Mouse (Mus musculus): ENCODE measurements around the gene Trp53rkb.
"Not testable (repeated sequence)": the region's sequence is repeated elsewhere in the genome, so short reads cannot be mapped to it uniquely, and the experiment has no call there.

The Trp53rkb gene

DNA sequence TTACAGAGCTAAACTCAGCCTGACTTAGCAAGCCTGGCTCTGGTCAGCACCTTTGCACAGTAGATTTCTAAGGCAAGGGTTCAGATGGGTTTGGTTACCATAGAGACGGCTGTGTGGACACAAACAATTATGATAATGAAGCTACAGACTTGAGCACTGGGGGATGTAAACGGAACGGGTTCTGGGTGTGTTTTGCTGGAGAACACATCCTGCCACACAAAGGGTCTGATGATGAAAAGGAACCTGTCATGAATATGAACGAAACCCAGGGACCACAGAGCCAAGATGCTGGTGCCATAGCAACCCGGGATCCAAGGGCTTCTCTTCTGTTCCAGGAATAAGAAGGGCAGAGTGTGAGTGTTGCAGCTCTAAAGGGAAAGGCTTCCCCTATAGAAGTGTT is at the start of gene Trp53rkb:
Gene Trp53rkb (plus strand): TSS at position 177 of the 400 bp plus-strand sequence.
- DNase-seq (ENCODE audit: low spot score) = no peak

DNA sequence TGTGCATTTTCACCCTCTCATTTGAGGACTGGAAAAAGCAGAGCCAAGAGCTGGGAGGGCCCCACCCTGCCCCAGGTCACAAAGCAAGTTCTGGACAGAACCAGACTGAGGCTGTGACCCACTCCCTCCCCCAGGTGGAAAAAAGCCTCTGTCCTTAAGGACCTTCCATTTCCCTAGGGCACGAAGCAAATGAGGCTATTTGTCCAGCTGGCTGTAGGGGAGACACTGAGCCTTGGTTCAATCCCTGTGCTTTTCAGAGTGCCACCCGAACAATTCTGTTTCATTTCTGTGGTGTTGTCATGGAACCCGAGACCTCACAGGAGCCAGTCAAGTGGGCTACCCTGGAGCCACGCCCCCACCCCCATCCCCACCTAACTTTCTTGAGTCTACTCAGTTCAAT is 48.8 kb upstream of the Trp53rkb start:
- no peak for DNase-seq (ENCODE audit: low spot score)

DNA sequence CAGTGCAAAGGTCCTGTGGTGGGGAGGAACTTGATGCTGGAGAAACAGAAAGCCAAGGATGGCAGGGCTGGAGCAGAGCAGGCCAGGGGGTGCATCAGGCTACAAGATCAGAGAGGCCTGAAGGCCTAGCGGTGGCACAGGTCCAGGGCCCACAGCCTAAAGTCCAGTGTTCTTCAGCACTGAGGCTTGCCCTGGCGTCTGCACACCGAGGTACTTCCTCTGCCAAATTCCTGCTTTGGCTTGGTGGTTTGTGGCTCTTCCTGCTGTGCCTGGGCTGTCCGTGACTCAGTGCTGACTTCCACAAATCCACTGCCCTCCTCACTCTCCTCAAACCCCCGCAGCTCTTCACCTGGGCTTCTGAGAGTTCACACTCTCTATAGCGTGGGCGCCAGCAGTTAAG is 47.9 kb upstream of the Trp53rkb start:
- no peak for DNase-seq (ENCODE audit: low spot score)

DNA sequence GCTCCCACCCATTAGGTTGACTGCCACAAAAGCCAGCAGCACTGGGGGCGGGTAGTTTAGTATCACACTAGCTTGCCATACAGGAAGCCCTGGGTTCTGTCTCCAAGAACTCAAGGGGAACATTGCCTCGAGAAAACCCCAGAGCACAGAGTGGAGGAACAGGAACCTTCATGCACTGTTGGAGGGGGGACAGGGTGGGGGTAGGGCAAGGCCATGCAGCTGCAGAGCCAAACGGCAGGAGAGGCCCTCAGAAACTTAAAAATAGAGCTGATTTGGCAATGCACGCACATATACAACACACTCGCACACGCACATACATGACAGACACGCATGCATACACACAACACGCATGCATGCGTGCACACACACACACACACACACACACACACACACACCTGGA is 46.5 kb upstream of the Trp53rkb start:
- DNase-seq (ENCODE audit: low spot score) = no peak

DNA sequence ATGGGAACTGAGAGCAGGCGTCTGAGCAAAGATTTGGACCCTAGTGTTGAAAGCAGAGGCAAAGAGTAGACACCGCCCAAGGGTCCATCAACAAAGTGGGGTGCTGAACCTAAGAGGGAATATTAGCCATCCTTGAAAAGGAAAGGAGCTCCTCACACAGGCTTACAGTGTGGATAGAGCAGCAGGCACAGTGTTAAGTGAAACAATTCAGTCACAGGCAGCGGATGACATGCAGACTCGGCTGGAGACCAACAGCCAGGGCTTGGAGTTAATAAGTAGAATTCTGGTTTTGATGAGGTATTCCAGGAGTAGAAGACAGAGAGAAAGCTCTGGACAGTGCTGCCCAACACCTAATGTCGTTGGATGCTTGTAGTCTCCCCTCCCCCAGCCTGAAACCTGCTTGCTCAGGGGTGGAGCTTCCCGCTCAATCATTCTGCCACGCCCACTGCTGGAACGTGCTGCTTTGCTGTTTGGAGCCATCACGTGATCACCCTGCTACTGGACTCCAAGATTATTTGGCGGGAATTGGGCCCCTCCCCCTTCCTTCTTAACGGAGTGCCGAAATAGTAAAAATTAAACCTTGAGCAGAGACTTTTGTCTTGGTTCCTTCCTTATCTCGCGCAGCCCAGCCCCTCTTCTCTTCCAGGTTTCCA is 45.9 kb upstream of the Trp53rkb start:
- not testable (repeated sequence) for DNase-seq (ENCODE audit: low spot score)

DNA sequence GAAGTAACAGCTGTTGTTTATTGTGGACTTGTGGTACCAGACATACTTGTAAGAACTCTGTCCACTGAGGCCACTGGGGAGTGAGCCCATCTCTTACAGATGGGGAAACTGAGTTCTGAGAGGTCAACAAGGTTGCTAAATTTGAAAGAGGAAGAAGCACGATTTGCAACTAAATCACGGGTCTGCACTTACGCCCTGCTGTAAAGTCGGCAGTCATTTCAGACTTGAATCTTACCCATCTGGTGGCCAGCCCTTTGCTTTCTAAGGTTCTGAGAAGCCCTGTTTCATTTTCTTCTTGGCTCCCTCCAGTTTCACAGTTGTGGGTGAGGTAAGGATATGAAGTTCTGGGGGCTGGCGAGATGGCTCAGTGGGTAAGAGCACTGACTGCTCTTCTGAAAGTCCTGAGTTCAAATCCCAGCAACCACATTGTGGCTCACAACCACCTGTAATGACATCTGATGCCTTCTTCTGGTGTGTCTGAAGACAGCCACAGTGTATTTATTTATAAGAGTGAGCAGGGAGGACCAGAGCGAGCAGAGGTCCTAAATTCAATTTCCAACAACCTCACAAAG is 41.6 kb upstream of the Trp53rkb start:
- no peak for DNase-seq (ENCODE audit: low spot score)

DNA sequence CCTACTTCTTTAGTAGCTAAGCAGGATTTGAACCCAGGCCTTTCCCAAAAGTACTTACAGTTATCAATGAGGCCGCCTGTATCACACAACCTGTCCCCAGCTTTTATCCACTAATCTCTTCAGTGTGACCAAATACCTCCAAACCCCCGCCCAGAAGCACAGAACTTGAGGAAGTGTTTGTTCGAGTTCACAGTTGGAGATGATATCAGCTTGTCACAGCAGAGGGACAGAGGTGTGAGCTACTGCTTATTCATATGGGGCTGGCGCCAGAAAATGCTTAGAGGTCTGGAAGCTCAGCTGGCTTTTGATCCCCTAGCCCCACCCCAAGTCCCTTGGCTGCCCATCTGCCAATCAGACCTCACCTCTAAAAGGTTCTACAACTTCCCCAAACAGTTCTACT is 38.1 kb upstream of the Trp53rkb start:
- no peak for DNase-seq (ENCODE audit: low spot score)

DNA sequence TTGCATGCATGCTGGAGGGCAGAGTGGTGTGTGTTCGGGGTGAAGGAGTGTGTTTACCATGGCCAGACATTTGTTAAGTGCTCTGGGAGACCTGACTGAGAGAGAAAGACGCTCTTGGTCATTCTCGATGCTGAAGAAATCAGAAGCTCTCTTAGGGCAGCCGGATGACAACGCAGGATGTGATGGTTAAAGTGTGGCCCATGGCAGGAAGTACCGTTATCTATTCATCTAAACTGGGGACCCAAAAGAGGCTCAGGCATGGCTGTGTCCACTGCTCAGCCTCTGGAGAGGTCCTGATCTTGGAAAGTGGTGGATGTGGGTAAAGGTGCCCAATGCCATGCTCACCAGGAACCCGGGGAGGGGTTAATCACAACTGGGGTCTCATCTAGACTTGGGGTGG is 37.6 kb upstream of the Trp53rkb start:
- no peak for DNase-seq (ENCODE audit: low spot score)

DNA sequence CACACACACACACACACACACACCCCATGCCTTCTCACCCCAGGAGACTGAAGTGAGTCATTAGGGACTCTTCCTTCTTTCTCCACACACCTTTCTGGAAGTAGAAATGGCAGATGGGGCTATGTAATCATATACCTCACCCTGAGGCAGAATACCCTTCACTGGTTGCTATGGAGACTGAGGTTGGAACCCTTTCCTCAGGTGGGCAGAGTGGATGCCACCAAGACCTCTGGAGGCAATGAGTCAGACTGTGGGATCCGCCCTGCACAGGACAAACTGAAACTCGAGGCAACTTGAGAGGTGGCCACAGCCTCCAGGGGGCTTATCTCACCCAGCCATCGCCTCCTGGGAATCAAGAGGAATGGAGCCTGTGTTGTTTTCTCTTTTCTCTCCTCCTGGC is 34.4 kb upstream of the Trp53rkb start:
- no peak for DNase-seq (ENCODE audit: low spot score)

DNA sequence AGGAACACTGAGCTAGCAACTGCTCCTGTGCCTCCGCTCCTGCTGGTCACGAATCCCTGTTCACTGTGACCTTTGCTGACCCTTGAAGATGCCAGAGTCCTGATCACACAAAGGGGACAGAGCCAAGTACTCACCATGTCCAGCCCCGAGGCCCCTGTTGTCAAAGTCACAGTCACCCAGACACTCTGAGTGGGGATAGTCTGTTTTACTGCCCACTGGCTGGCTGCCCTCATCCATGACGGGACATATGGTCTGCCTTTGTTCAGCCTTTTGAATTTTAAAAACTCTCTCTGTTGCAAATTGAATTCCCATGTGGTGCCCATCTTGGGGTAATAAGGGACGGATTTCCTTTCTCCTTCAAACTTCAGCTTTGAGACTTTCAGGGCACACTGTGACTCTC is 28.3 kb upstream of the Trp53rkb start:
- no peak for DNase-seq (ENCODE audit: low spot score)

DNA sequence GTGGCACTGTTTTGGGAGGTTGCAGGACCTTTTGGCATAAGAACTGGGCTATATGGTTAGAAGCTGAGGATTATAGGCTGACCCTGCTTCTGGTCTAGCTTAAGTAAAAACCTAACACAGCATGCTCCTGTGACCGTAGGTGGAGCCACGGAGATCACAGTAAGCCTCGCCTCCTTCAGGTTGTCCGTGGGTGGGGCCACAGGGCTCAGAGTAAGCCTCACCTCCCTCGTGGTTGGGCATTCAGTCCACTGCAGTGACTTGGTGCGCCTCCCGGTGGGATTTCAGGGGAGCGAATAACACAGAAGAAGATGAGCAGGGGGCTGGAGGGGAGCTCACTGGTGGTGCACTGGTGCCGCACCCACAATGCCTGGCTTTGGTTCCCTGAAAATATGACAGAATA is 24.7 kb upstream of the Trp53rkb start:
- DNase-seq (ENCODE audit: low spot score) = no peak

DNA sequence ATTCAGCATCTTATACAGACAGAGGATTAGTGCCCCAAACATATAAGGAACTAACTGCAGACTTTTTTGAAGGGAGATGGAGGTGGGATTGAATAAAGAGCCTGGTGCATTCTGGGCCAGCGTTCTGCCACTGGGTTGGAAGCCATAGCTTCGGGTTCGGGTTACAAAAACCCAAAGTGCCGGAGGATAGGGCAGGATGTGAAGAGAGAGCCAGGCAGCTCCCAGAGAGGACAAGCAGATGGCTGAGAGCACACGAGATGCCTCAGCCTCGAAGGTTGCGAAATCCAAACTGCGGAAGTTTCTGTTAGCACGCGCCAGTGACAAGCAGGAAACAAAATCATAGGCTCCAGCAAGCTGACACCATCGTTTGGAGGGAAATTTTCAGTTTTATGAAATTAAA is 20.9 kb upstream of the Trp53rkb start:
- DNase-seq (ENCODE audit: low spot score) = no peak

DNA sequence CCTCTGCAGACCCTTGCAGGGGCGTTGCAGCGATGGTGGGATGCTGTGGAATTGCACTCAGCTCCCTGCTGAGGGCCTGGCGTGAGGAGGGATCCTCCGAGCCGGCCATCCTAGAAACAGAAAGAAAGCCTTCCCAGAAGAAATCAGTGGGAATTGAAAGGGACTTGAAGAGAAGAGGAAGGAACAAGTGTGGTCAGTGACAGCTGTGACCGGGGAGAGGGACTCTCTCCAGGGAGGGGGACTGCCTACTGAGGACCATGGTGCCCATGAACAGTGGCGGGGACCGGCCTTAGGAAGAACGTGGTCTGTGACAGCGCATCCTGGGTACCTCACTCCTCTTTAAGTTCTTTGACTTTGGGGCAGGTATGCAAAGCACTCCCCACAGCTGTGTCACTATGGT is 18.7 kb upstream of the Trp53rkb start:
- DNase-seq (ENCODE audit: low spot score) = no peak

DNA sequence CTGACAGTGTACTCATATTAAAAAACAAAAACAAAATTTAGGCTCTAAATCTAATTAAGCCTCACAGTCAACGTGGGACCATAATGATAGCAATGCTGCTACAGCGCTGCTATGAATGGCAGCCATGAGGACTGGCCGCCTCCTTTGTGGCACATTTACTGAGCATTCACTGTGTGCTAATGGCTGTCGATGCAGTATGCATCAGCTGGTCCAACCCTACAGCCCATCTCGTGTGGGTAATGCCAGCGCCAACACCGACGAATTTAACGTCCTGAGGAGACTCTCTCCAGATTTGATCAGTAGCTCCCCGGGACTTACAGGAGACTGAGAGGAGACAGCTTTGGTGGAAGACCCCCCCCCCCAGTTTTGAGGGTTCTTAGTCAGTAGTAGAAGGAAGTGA is 18.1 kb upstream of the Trp53rkb start:
- DNase-seq (ENCODE audit: low spot score) = no peak

DNA sequence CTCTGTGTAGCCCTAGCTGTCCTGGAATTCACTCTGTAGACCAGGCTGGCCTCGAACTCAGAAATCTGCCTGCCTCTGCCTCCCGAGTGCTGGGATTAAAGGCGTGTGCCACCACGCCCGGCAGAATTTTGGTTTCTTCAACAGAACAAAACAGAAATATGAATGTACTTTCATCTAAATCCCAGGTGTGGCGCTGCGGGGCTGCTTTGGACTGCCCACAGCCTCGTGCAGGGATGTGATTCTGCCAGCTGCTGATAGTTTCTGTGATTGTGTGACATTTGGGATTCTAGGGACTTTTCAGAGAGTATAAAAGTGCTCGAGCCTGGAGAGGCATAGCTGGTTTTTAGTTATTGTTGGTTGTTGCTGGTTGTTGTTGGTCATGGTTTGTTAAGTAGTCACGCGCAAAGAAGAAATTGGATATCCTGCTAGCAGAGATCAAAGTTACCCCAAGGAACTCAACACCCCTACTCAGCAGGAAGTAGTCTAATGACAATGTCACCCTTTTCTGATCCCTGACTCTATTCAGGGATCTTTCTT is 16.9 kb upstream of the Trp53rkb start:
- no peak for DNase-seq (ENCODE audit: low spot score)

DNA sequence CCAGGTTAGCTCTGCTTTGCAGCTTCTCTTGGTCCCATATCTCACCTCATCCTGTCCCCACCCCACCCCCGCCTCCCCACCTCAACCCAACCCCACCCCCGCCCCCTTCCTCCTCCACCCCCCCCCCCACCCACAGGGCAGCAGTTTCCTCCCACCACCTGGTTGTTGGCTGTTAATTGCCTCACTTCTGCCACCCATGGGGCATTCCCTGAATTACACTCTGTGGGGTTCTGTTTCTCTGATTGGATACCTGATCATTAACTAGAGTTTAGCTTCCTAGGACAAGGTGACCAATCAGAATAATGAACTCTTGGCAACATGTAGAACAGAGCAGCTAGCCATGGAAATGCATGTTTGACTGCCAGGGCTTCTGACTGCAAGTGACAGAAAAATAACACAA is 16.1 kb upstream of the Trp53rkb start:
- DNase-seq (ENCODE audit: low spot score) = no peak

DNA sequence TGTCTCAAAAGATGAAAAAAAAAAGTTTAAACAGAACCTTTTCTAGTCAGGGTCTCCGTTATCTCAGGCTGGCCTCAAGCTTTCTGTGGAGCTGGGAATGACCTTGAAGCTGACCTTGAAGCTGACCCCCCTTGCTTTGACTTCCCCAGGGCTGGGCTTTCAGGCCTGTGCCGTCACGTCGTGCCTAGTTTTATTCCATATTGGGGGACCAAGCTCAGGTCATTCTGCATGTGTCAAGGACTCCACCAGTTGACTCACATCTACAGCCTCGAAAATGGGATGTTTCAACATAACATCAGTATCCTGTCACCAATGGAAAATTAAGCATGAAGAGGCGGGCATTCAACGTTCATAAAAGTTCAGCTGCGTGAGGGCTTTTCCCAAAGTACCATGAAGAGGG is 12.4 kb upstream of the Trp53rkb start:
- DNase-seq (ENCODE audit: low spot score) = no peak

DNA sequence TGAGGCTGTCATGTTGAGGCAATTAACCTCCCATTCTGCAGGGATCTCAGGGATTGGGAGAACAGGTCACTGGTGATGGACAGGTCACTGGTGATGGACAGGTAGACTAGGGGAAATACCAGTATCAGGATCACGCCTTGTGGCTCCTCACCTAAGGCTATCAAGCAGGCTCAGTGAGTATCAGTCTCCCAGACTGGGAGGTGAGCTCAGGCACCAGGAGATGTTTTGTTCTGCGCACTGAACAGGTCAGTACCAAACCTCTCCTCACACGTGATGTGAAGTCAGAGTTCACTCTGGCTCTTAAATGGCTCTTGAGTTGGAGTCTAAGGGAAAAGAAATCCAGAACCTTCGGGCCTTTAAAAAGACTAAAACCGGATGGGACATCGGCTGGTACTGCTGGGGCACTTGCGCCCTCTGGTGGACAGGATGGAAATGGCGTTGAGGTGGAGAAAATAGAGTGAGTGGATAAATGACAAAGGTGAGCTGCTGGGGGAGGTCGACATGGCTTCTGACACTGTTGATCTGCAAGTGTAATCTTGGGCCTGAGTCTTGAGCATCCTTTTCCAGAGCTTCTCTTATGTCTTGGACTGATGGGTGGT is 11.3 kb upstream of the Trp53rkb start:
- DNase-seq (ENCODE audit: low spot score) = peak; percentile 66

DNA sequence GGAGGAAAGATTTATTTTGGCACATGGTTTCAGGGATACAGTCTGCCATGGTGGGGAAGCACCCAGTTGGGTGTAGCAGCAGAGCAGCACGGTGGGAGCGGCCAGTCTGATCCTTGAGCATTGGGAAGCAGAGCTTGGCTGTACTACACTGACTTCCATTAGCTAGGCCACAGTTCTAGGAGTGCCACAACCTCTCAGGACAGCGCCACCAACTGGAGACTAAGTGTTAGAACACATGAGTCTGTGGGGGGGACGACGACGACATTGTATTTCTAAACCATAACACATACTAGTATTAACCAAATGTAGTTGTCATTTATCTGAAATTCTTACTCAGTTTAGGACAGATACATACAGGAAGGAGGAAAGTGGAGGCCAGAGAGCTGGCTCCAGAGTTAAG is 8.0 kb upstream of the Trp53rkb start:
- no peak for DNase-seq (ENCODE audit: low spot score)

DNA sequence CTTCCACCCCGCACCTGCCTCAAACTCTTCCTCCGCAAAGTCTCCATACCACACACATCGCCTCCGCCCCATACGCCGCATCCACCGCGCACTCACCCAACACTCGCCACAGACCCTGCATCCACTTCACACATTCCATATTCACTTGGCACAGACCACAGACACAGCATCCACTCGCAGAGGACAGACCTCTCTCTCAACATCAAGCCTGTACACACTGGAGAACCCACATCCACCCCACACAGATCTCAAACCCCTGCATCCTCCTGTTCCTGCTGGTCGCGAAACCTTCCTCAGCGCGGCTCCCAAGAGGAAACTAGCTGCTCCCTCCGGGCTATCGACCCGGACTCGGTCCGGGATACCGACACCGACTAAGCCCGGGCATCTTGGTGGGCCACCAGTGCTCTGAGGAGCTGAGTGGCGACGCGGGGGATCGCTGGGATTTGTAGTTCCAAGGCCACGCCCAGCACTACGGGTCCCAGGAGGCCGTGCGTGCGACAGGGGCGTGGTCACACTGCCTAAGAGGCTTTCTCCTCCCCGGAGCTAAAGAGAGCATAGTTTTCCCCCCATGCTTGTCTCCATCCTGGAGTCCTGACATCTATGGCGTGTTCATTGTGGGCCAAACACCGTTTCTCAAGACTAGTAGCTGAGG is 5.9 kb upstream of the Trp53rkb start:
- peak; percentile 54 for DNase-seq (ENCODE audit: low spot score)

DNA sequence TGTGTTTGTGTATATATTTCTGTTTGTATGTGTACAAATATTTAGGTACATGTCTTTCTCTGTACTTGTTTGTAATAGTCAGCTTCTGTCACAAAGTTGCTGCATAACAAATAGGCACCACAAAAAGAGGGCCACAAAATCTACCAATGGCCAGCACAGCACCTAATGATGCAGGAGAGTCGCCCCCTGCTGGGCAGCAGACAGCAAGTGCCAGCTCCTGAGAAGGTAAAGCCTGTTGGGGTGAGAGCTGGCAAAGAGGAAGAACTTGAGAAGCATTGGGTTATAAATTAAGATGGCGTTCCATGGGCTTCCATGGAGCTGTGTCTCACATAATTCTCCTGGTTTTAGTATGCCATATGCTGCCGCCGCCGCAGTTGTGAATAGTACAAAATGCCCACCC is 593 bp upstream of the Trp53rkb start:
- no peak for DNase-seq (ENCODE audit: low spot score)

DNA sequence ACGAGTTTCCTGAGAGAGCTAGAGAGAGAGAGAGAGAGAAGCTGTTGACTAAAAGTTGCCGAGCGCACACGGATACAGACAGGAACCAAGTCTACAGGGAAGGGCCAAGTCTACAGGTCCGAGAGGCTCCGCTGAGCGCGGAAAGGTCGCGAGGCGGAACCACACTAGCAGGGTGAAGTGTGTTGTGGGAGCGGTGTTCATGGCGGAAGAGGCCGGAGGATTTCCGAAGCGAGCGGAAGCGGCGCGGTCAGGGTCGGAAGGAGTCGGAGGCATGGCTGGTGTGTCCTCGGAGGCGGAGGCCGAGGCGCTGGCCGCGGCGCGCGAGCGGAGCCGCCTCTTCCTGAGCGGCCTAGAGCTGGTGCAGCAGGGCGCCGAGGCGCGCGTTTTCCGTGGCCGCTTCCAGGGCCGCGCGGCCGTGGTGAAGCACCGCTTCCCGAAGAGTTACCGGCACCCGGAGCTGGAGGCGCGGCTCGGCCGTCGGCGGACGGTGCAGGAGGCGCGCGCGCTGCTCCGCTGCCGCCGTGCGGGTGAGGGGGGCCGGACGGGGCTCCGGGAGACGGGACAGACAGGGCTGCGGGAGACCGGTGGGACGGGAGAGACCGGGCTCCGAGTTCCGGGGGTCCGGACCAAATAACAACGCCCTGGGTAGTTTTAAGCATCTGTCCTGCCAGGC is 1.3 kb downstream of the Trp53rkb start:
- peak; percentile 73 for DNase-seq (ENCODE audit: low spot score)

Measured in ovary, postnatal 10 days (tissue).